Mouse (Mus musculus): ENCODE results near the gene Ttc19. TPM values are rescaled to one million over a fixed set of nuclear protein-coding genes. Genes with fewer than 3 reads are reported as not detected.

Gene Ttc19
- polyA plus RNA-seq, 1 experiment from 2014 or later, result 21.0 TPM

- peak; percentile 20 for DNase-seq (ENCODE audit: low spot score)
These were observed 30.2 kb upstream of the Ttc19 start for GRCm38 (mm10) chr11:62251047-62251446.

GRCm38 (mm10) chr11:62253380-62253779 lies 27.9 kb upstream of the Ttc19 start:
- Histone ChIP-seq H3K9ac (ENCODE audit: low read depth, low read length) (no peak overlapping the region), H3K4me1 (replicated peaks; ENCODE audit: control insufficient read depth, insufficient read depth, low read length) (peaks cover 8% of the 10 kb centered on the region; the same call in 1 of the 2 replicates), H3K27ac (ENCODE audit: low read depth, low read length) (no peak overlapping the region), H3K27me3 (ENCODE audit: control insufficient read depth, insufficient read depth, low read length) (peaks cover 19% of the 10 kb centered on the region), H3K36me3 (ENCODE audit: control insufficient read depth, insufficient read depth, low read length) (no peaks in the 10 kb centered on the region), H3K4me3 (ENCODE audit: low read depth, low read length) (no peak overlapping the region), H3K4me2 (replicated peaks; ENCODE audit: low read depth, low read length) (no peak overlapping the region), H3K9me3 (ENCODE audit: control insufficient read depth, low read length) (no peaks in the 10 kb centered on the region)
- ATAC-seq (ENCODE audit: low FRiP score) (no peak), DNase-seq (ENCODE audit: low spot score) (no peak)
- 85% methylated on average over 5 of the region's 5 CpGs for WGBS

More at GRCm38 (mm10) chr11:62251047-62251446, 30.2 kb upstream of the Ttc19 start:
- Histone ChIP-seq H3K9me3 (ENCODE audit: control insufficient read depth, low read length) (no peaks in the 10 kb centered on the region), H3K4me2 (replicated peaks; ENCODE audit: low read depth, low read length) (no peak overlapping the region; the same call in 1 of the 2 replicates), H3K4me3 (ENCODE audit: low read depth, low read length) (no peak overlapping the region), H3K4me1 (replicated peaks; ENCODE audit: control insufficient read depth, insufficient read depth, low read length) (peaks cover 8% of the 10 kb centered on the region; the same call in 1 of the 2 replicates), H3K9ac (ENCODE audit: low read depth, low read length) (no peak overlapping the region), H3K27me3 (ENCODE audit: control insufficient read depth, insufficient read depth, low read length) (peaks cover 22% of the 10 kb centered on the region), H3K36me3 (ENCODE audit: control insufficient read depth, insufficient read depth, low read length) (no peaks in the 10 kb centered on the region), H3K27ac (ENCODE audit: low read depth, low read length) (no peak overlapping the region)
- 69% methylated on average over 11 of the region's 11 CpGs for WGBS
- ATAC-seq (ENCODE audit: low FRiP score), result no peak

DNA sequence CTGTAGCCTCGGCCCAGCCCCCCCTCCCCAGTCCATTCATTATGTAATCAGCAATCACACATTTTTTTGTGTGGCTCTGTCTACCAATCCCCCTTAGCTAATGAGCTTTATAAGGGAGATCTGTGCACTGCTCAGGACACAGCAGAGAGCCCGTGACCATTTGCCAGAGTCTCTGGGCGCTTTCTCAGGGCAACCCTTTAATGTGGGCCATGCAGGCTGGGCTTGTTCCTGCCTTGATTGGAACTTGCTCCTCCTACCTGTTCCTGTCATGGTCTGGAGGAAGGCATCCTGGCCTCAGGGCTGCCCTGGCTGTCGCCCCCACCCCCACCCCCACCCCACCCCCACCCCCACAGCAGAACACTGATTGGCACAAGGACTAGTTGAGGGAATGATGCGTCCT lies 22.1 kb upstream of the Ttc19 start:
- 63% methylated on average over 5 of the region's 5 CpGs for WGBS

GRCm38 (mm10) chr11:62263599-62263998 lies 17.7 kb upstream of the Ttc19 start:
- H3K4me3 ChIP-seq (ENCODE audit: low read depth, low read length), result no peak overlapping the region
- H3K9me3 ChIP-seq (ENCODE audit: control insufficient read depth, low read length), result no peaks in the 10 kb centered on the region
- no peaks in the 10 kb centered on the region for H3K27me3 ChIP-seq (ENCODE audit: control insufficient read depth, insufficient read depth, low read length)
- no peak overlapping the region for H3K9ac ChIP-seq (ENCODE audit: low read depth, low read length)
- H3K4me1 ChIP-seq (replicated peaks; ENCODE audit: control insufficient read depth, insufficient read depth, low read length), result peaks cover 7% of the 10 kb centered on the region; the same call in 1 of the 2 replicates
- ATAC-seq (ENCODE audit: low FRiP score) (no peak), DNase-seq (ENCODE audit: low spot score) (no peak)
- 80% methylated on average over 7 of the region's 7 CpGs for WGBS
- H3K36me3 ChIP-seq (ENCODE audit: control insufficient read depth, insufficient read depth, low read length), result no peaks in the 10 kb centered on the region
- H3K4me2 ChIP-seq (replicated peaks; ENCODE audit: low read depth, low read length), result no peak overlapping the region
- no peak overlapping the region for H3K27ac ChIP-seq (ENCODE audit: low read depth, low read length)

More for the DNA sequence above, 22.1 kb upstream of the Ttc19 start:
- ATAC-seq (ENCODE audit: low FRiP score) (no peak), DNase-seq (ENCODE audit: low spot score) (no peak)
- Histone ChIP-seq H3K36me3 (ENCODE audit: control insufficient read depth, insufficient read depth, low read length) (no peaks in the 10 kb centered on the region), H3K27me3 (ENCODE audit: control insufficient read depth, insufficient read depth, low read length) (no peaks in the 10 kb centered on the region), H3K9me3 (ENCODE audit: control insufficient read depth, low read length) (no peaks in the 10 kb centered on the region), H3K4me3 (ENCODE audit: low read depth, low read length) (no peak overlapping the region), H3K9ac (ENCODE audit: low read depth, low read length) (no peak overlapping the region), H3K27ac (ENCODE audit: low read depth, low read length) (no peak overlapping the region), H3K4me2 (replicated peaks; ENCODE audit: low read depth, low read length) (no peak overlapping the region), H3K4me1 (replicated peaks; ENCODE audit: control insufficient read depth, insufficient read depth, low read length) (no peaks in the 10 kb centered on the region)

DNA sequence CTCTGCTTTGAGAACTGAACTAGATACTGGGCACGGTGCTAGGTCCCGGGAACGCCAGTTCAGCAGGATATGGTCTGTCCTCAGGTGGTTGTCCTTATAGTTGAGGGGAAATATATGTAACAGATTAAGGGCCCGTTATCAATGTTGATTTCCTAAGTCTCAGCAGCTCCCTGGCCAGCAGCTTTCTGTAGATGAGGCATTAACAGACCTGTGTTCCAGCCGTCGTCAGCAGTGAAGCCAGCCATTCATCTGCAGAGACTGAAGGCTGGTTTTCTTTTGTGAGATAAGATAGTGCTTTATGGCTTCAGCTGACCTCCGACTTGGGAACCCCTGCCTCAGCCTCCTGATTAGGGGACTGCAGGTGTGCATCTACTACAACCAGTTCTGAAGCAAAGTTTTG lies 17.3 kb upstream of the Ttc19 start:
- H3K27ac ChIP-seq (ENCODE audit: low read depth, low read length), result no peak overlapping the region
- ATAC-seq (ENCODE audit: low FRiP score), result no peak
- WGBS, result 78% methylated on average over 7 of the region's 7 CpGs
- H3K4me3 ChIP-seq (ENCODE audit: low read depth, low read length), result no peak overlapping the region
- no peak overlapping the region for H3K9ac ChIP-seq (ENCODE audit: low read depth, low read length)
- H3K27me3 ChIP-seq (ENCODE audit: control insufficient read depth, insufficient read depth, low read length), result no peaks in the 10 kb centered on the region
- H3K4me1 ChIP-seq (replicated peaks; ENCODE audit: control insufficient read depth, insufficient read depth, low read length), result peaks cover 7% of the 10 kb centered on the region; the same call in 1 of the 2 replicates
- H3K4me2 ChIP-seq (replicated peaks; ENCODE audit: low read depth, low read length), result no peak overlapping the region
- DNase-seq (ENCODE audit: low spot score), result no peak
- H3K36me3 ChIP-seq (ENCODE audit: control insufficient read depth, insufficient read depth, low read length), result no peaks in the 10 kb centered on the region
- no peaks in the 10 kb centered on the region for H3K9me3 ChIP-seq (ENCODE audit: control insufficient read depth, low read length)

- peaks cover 7% of the 10 kb centered on the region; the same call in 1 of the 2 replicates for H3K4me1 ChIP-seq (replicated peaks; ENCODE audit: control insufficient read depth, insufficient read depth, low read length)
- no peaks in the 10 kb centered on the region for H3K9me3 ChIP-seq (ENCODE audit: control insufficient read depth, low read length)
- H3K27ac ChIP-seq (ENCODE audit: low read depth, low read length), result peak overlapping the region; percentile 32; the same call in 1 of the 2 replicates
- WGBS, result 55% methylated on average over 7 of the region's 7 CpGs
- DNase-seq (ENCODE audit: low spot score) (no peak), ATAC-seq (ENCODE audit: low FRiP score) (no peak)
- H3K36me3 ChIP-seq (ENCODE audit: control insufficient read depth, insufficient read depth, low read length), result no peaks in the 10 kb centered on the region
- no peaks in the 10 kb centered on the region for H3K27me3 ChIP-seq (ENCODE audit: control insufficient read depth, insufficient read depth, low read length)
- H3K4me3 ChIP-seq (ENCODE audit: low read depth, low read length), result no peak overlapping the region
- H3K9ac ChIP-seq (ENCODE audit: low read depth, low read length), result no peak overlapping the region
- no peak overlapping the region for H3K4me2 ChIP-seq (replicated peaks; ENCODE audit: low read depth, low read length)
These were observed 15.6 kb upstream of the Ttc19 start for GRCm38 (mm10) chr11:62265642-62266041.

DNA sequence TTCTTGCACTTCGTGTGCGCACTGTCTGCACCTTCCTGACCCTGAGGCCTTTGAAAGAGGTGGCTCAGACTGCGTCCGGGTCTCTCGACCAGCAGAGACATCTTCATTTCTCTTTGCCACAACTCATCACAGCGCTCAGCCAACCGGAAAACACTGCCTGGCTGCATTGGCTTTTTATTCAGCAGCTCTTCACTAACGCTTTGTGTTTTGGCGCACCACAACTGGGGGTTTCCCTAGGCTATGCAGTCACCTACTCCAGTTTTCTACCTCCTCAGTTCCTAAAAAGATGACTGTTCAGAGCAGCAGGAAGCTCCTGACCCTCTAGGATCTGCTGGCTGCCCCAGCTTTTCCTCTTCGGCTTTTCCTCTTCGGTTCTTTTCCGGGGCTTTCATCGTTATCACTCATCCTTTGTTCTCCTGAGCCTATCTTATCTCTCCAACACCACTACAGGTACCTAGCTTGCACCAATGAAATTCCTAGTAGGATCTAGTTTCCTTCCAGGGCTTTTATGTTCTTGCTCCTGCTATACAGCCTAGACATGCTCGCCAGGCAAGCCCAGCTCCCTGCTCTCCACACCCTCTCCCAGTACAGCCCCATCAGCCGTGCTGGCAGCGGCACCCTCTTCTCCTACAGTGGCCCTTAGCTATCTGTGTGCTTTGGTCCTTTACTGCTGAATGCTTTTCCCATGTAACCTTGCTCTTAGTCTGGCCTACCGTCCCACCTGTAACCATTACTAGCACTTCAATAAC lies 14.6 kb upstream of the Ttc19 start:
- Histone ChIP-seq H3K9me3 (ENCODE audit: control insufficient read depth, low read length) (no peaks in the 10 kb centered on the region), H3K36me3 (ENCODE audit: control insufficient read depth, insufficient read depth, low read length) (no peaks in the 10 kb centered on the region), H3K27ac (ENCODE audit: low read depth, low read length) (no peak overlapping the region), H3K4me3 (ENCODE audit: low read depth, low read length) (no peak overlapping the region), H3K4me1 (replicated peaks; ENCODE audit: control insufficient read depth, insufficient read depth, low read length) (peaks cover 7% of the 10 kb centered on the region; the same call in 1 of the 2 replicates), H3K9ac (ENCODE audit: low read depth, low read length) (no peak overlapping the region; the same call in 1 of the 2 replicates), H3K4me2 (replicated peaks; ENCODE audit: low read depth, low read length) (no peak overlapping the region), H3K27me3 (ENCODE audit: control insufficient read depth, insufficient read depth, low read length) (no peaks in the 10 kb centered on the region)
- WGBS, result 46% methylated on average over 17 of the region's 17 CpGs
- DNase-seq (ENCODE audit: low spot score), result peak; percentile 35
- no peak for ATAC-seq (ENCODE audit: low FRiP score)

DNA sequence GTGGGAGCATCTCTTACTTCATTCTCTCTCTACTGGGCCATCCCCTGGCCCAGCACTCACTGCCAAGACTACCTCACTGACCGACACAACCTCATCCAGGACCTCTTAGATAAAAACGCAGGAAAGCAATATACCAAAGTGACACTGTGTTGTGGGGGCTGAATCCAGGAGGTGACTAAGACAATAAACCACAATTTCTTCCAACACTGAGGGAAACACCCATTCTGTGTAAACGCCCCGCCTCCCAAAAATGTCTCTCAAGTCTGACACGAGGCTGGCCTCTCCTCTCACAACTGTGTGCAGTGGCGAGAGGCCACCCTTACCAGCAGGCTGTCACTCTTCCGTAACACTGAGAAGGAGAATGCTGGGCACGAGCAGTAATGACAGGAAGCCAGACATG lies 12.9 kb upstream of the Ttc19 start:
- H3K4me1 ChIP-seq (replicated peaks; ENCODE audit: control insufficient read depth, insufficient read depth, low read length), result peaks cover 7% of the 10 kb centered on the region; the same call in 1 of the 2 replicates
- 82% methylated on average over 8 of the region's 8 CpGs for whole genome bisulfite sequencing
- ATAC-seq (ENCODE audit: low FRiP score), result no peak

GRCm38 (mm10) chr11:62269097-62269496 lies 12.2 kb upstream of the Ttc19 start:
- no peak overlapping the region for H3K9ac ChIP-seq (ENCODE audit: low read depth, low read length)
- no peaks in the 10 kb centered on the region for H3K36me3 ChIP-seq (ENCODE audit: control insufficient read depth, insufficient read depth, low read length)
- no peak overlapping the region for H3K4me2 ChIP-seq (replicated peaks; ENCODE audit: low read depth, low read length)
- no peak for ATAC-seq (ENCODE audit: low FRiP score)
- H3K27ac ChIP-seq (ENCODE audit: low read depth, low read length), result no peak overlapping the region
- no peak overlapping the region for H3K4me3 ChIP-seq (ENCODE audit: low read depth, low read length)
- no peak for DNase-seq (ENCODE audit: low spot score)
- WGBS, result 79% methylated on average over 12 of the region's 12 CpGs
- peaks cover 7% of the 10 kb centered on the region; the same call in 1 of the 2 replicates for H3K4me1 ChIP-seq (replicated peaks; ENCODE audit: control insufficient read depth, insufficient read depth, low read length)
- H3K9me3 ChIP-seq (ENCODE audit: control insufficient read depth, low read length), result no peaks in the 10 kb centered on the region
- H3K27me3 ChIP-seq (ENCODE audit: control insufficient read depth, insufficient read depth, low read length), result no peaks in the 10 kb centered on the region

More for the DNA sequence above, 12.9 kb upstream of the Ttc19 start:
- Histone ChIP-seq H3K36me3 (ENCODE audit: control insufficient read depth, insufficient read depth, low read length) (no peaks in the 10 kb centered on the region), H3K27me3 (ENCODE audit: control insufficient read depth, insufficient read depth, low read length) (no peaks in the 10 kb centered on the region), H3K9ac (ENCODE audit: low read depth, low read length) (no peak overlapping the region), H3K27ac (ENCODE audit: low read depth, low read length) (no peak overlapping the region), H3K4me2 (replicated peaks; ENCODE audit: low read depth, low read length) (no peak overlapping the region), H3K9me3 (ENCODE audit: control insufficient read depth, low read length) (no peaks in the 10 kb centered on the region), H3K4me3 (ENCODE audit: low read depth, low read length) (no peak overlapping the region)
- no peak for DNase-seq (ENCODE audit: low spot score)
